Mouse (Mus musculus) spleen, postnatal 4 days (tissue): ENCODE data around the gene Cldn10.

Source experiments
- DNase-seq, 2 experiments: peaks; one replicate each; pipeline ENCODE4 v3.0.0; 2022; ENCODE audit warnings: low spot score in 2 of 2

The Cldn10 gene

GRCm38 (mm10) chr14:118910332-118911222, 122.9 kb downstream of the Cldn10 start:
- DNase-seq: peak; percentile 38 to 72

- no peak for DNase-seq
Observed at GRCm38 (mm10) chr14:118911521-118911920, 123.8 kb downstream of the Cldn10 start.

- DNase-seq: no peak
Observed at GRCm38 (mm10) chr14:118913651-118914050, 125.9 kb downstream of the Cldn10 start.

- no peak for DNase-seq
Observed at GRCm38 (mm10) chr14:118919025-118919424, 131.3 kb downstream of the Cldn10 start.

- DNase-seq: no peak
Observed at GRCm38 (mm10) chr14:118920654-118921053, 132.9 kb downstream of the Cldn10 start.

- DNase-seq: no peak
Observed at GRCm38 (mm10) chr14:118922251-118922650, 134.5 kb downstream of the Cldn10 start.

GRCm38 (mm10) chr14:118922667-118923184, 135.0 kb downstream of the Cldn10 start:
- DNase-seq: no peak
